Mouse (Mus musculus): ENCODE results near the gene Mettl23. TPM values are rescaled to one million over a fixed set of nuclear protein-coding genes. Genes with fewer than 3 reads are reported as not detected.

Gene Mettl23
- 63.8 and 68.8 TPM in 2 replicates for polyA plus RNA-seq (2015; fragmentation: Nextera tagmentation; extraction: Ambion mirVana)

GRCm38 (mm10) chr11:116843261-116844233, at the start of gene Mettl23, which contains the start of gene Jmjd6:
TSS of gene Mettl23 (plus strand) at chr11:116843278.
TSS of gene Jmjd6 (minus strand) at chr11:116843449.
- H3K36me3 ChIP-seq = peaks cover 50% of the 10 kb centered on the region
- peak within 1 kb of the TSS; percentile 100 for H3K27ac ChIP-seq (replicated peaks)
- ATAC-seq (ENCODE audit: extremely low read depth, insufficient number of reproducible peaks, low FRiP score, low TSS enrichment) = peak; percentile 96
- no peaks in the 10 kb centered on the region for H3K9me3 ChIP-seq
- peak within 1 kb of the TSS; percentile 93 for H3K4me2 ChIP-seq
- H3K4me3 ChIP-seq = peak within 1 kb of the TSS; percentile 90
- under 1% methylated on average over 72 of the region's 72 CpGs for WGBS
- no peaks in the 10 kb centered on the region for H3K27me3 ChIP-seq (replicated peaks)
- H3K4me1 ChIP-seq = peaks cover 55% of the 10 kb centered on the region
- H3K9ac ChIP-seq = peak within 1 kb of the TSS; percentile 97

GRCm38 (mm10) chr11:116799364-116799763, 43.7 kb upstream of the Mettl23 start:
- Histone ChIP-seq H3K27ac (replicated peaks) (no peak overlapping the region), H3K36me3 (no peaks in the 10 kb centered on the region), H3K4me2 (no peak overlapping the region), H3K9ac (no peak overlapping the region), H3K4me1 (0 out of 2 replicates have a peak, but pooled peaks cover 6% of the 10 kb centered on the region), H3K9me3 (no peaks in the 10 kb centered on the region), H3K4me3 (no peak overlapping the region), H3K27me3 (replicated peaks) (no peaks in the 10 kb centered on the region)
- no peak for ATAC-seq (ENCODE audit: extremely low read depth, insufficient number of reproducible peaks, low FRiP score, low TSS enrichment)
- 61% methylated on average over 5 of the region's 5 CpGs for WGBS

- H3K36me3 ChIP-seq = no peaks in the 10 kb centered on the region
- H3K9me3 ChIP-seq = no peaks in the 10 kb centered on the region
- ATAC-seq (ENCODE audit: extremely low read depth, insufficient number of reproducible peaks, low FRiP score, low TSS enrichment) = no peak
- no peak overlapping the region for H3K4me3 ChIP-seq
- H3K4me2 ChIP-seq = no peak overlapping the region
- 0 out of 2 replicates have a peak, but pooled peaks cover 6% of the 10 kb centered on the region for H3K4me1 ChIP-seq
- H3K27me3 ChIP-seq (replicated peaks) = no peaks in the 10 kb centered on the region
- WGBS = 64% methylated on average over 5 of the region's 5 CpGs
- no peak overlapping the region for H3K27ac ChIP-seq (replicated peaks)
- no peak overlapping the region for H3K9ac ChIP-seq
These were observed 42.0 kb upstream of the Mettl23 start for GRCm38 (mm10) chr11:116801106-116801505.

GRCm38 (mm10) chr11:116802709-116803108, 40.4 kb upstream of the Mettl23 start:
- H3K36me3 ChIP-seq = no peaks in the 10 kb centered on the region
- no peaks in the 10 kb centered on the region for H3K27me3 ChIP-seq (replicated peaks)
- no peak overlapping the region for H3K9ac ChIP-seq
- 84% methylated on average over 5 of the region's 5 CpGs for WGBS
- peaks cover 17% of the 10 kb centered on the region for H3K4me1 ChIP-seq
- no peaks in the 10 kb centered on the region for H3K9me3 ChIP-seq
- no peak overlapping the region for H3K4me3 ChIP-seq
- H3K4me2 ChIP-seq = no peak overlapping the region
- no peak overlapping the region for H3K27ac ChIP-seq (replicated peaks)
- no peak for ATAC-seq (ENCODE audit: extremely low read depth, insufficient number of reproducible peaks, low FRiP score, low TSS enrichment)

- no peak overlapping the region for H3K4me3 ChIP-seq
- H3K4me1 ChIP-seq = peaks cover 27% of the 10 kb centered on the region
- H3K27ac ChIP-seq (replicated peaks) = peak overlapping the region; percentile 77
- no peak for ATAC-seq (ENCODE audit: extremely low read depth, insufficient number of reproducible peaks, low FRiP score, low TSS enrichment)
- 0 out of 2 replicates have a peak overlapping the region, but pooled peaks have one; percentile 33 for H3K9ac ChIP-seq
- peaks cover 6% of the 10 kb centered on the region; the same call in 1 of the 2 replicates for H3K27me3 ChIP-seq (replicated peaks)
- 64% methylated on average over 15 of the region's 15 CpGs for WGBS
- H3K9me3 ChIP-seq = no peaks in the 10 kb centered on the region
- peaks cover 3% of the 10 kb centered on the region; the same call in 1 of the 2 replicates for H3K36me3 ChIP-seq
- no peak overlapping the region for H3K4me2 ChIP-seq
These were observed 36.7 kb upstream of the Mettl23 start for GRCm38 (mm10) chr11:116806136-116807071.

- ATAC-seq (ENCODE audit: extremely low read depth, insufficient number of reproducible peaks, low FRiP score, low TSS enrichment) = no peak
- no peak overlapping the region for H3K9ac ChIP-seq
- H3K4me3 ChIP-seq = no peak overlapping the region
- no peaks in the 10 kb centered on the region for H3K9me3 ChIP-seq
- WGBS = 50% methylated on average over 7 of the region's 7 CpGs
- peaks cover 34% of the 10 kb centered on the region for H3K4me1 ChIP-seq
- H3K4me2 ChIP-seq = no peak overlapping the region
- peaks cover 6% of the 10 kb centered on the region; the same call in 1 of the 2 replicates for H3K27me3 ChIP-seq (replicated peaks)
- peaks cover 3% of the 10 kb centered on the region; the same call in 1 of the 2 replicates for H3K36me3 ChIP-seq
- H3K27ac ChIP-seq (replicated peaks) = peak overlapping the region; percentile 77
These were observed 36.0 kb upstream of the Mettl23 start for GRCm38 (mm10) chr11:116807116-116807515.

- Histone ChIP-seq H3K27me3 (replicated peaks) (peaks cover 6% of the 10 kb centered on the region; the same call in 1 of the 2 replicates), H3K9me3 (no peaks in the 10 kb centered on the region), H3K4me3 (no peak overlapping the region), H3K4me2 (no peak overlapping the region), H3K4me1 (peaks cover 38% of the 10 kb centered on the region), H3K36me3 (peaks cover 3% of the 10 kb centered on the region; the same call in 1 of the 2 replicates), H3K9ac (peak overlapping the region; percentile 48), H3K27ac (replicated peaks) (peak overlapping the region; percentile 77)
- 75% methylated on average over 2 of the region's 3 CpGs for WGBS
- no peak for ATAC-seq (ENCODE audit: extremely low read depth, insufficient number of reproducible peaks, low FRiP score, low TSS enrichment)
These were observed 35.6 kb upstream of the Mettl23 start for GRCm38 (mm10) chr11:116807526-116807925.

GRCm38 (mm10) chr11:116807938-116808606, 35.0 kb upstream of the Mettl23 start:
- ATAC-seq (ENCODE audit: extremely low read depth, insufficient number of reproducible peaks, low FRiP score, low TSS enrichment) = no peak
- H3K4me3 ChIP-seq = no peak overlapping the region

GRCm38 (mm10) chr11:116808811-116809395, 34.2 kb upstream of the Mettl23 start:
- H3K36me3 ChIP-seq = peaks cover 3% of the 10 kb centered on the region; the same call in 1 of the 2 replicates
- no peaks in the 10 kb centered on the region for H3K9me3 ChIP-seq
- no peak overlapping the region for H3K4me3 ChIP-seq
- H3K27ac ChIP-seq (replicated peaks) = no peak overlapping the region
- no peak for ATAC-seq (ENCODE audit: extremely low read depth, insufficient number of reproducible peaks, low FRiP score, low TSS enrichment)
- H3K4me1 ChIP-seq = peaks cover 51% of the 10 kb centered on the region
- peaks cover 6% of the 10 kb centered on the region; the same call in 1 of the 2 replicates for H3K27me3 ChIP-seq (replicated peaks)
- no peak overlapping the region for H3K4me2 ChIP-seq
- WGBS = 74% methylated on average over 11 of the region's 11 CpGs
- peak overlapping the region; percentile 40; the same call in 1 of the 2 replicates for H3K9ac ChIP-seq

More at GRCm38 (mm10) chr11:116807938-116808606, 35.0 kb upstream of the Mettl23 start:
- Histone ChIP-seq H3K4me1 (peaks cover 43% of the 10 kb centered on the region), H3K27ac (replicated peaks) (peak overlapping the region; percentile 77), H3K9me3 (no peaks in the 10 kb centered on the region), H3K27me3 (replicated peaks) (peaks cover 6% of the 10 kb centered on the region; the same call in 1 of the 2 replicates), H3K4me2 (no peak overlapping the region), H3K36me3 (peaks cover 3% of the 10 kb centered on the region; the same call in 1 of the 2 replicates), H3K9ac (peak overlapping the region; percentile 48; the same call in 1 of the 2 replicates)
- 21% methylated on average over 7 of the region's 7 CpGs for WGBS

GRCm38 (mm10) chr11:116809520-116809919, 33.6 kb upstream of the Mettl23 start:
- WGBS = 77% methylated on average over 8 of the region's 8 CpGs
- Histone ChIP-seq H3K36me3 (peaks cover 3% of the 10 kb centered on the region; the same call in 1 of the 2 replicates), H3K27me3 (replicated peaks) (peaks cover 6% of the 10 kb centered on the region; the same call in 1 of the 2 replicates), H3K4me3 (no peak overlapping the region), H3K27ac (replicated peaks) (no peak overlapping the region), H3K4me1 (peaks cover 58% of the 10 kb centered on the region), H3K4me2 (no peak overlapping the region), H3K9ac (no peak overlapping the region), H3K9me3 (no peaks in the 10 kb centered on the region)
- no peak for ATAC-seq (ENCODE audit: extremely low read depth, insufficient number of reproducible peaks, low FRiP score, low TSS enrichment)
